Mouse (Mus musculus): Measurements from ENCODE around the gene Gm44511. TPM values are rescaled to one million over a fixed set of nuclear protein-coding genes. Genes with fewer than 3 reads are reported as not detected.
"Not testable (repeated sequence)": the region's sequence is repeated elsewhere in the genome, so short reads cannot be mapped to it uniquely, and the experiment has no call there.

The Gm44511 gene
- polyA plus RNA-seq, 1 experiment from 2014 or later = not detected

DNA sequence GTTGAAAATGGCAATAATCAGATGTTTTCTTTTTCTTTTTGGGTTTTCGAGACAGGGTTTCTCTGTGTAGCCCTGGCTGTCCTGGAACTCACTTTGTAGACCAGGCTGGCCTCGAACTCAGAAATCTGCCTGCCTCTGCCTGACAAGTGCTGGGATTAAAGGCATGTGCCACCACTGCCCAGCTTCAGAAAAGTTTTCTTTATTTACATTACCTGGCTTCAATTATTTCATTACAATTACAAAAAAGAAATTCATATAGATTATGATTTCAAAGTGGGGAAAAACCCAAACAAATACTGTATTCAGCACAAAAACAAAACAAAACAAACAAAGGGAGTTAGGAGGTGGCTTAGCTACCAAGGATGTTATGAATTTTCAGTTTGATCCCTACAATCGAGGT is 14.6 kb upstream of the Gm44511 start:
- not testable (repeated sequence) for H3K36me3 ChIP-seq, H3K9ac ChIP-seq
- WGBS = 80% methylated on average over 3 of the region's 3 CpGs

DNA sequence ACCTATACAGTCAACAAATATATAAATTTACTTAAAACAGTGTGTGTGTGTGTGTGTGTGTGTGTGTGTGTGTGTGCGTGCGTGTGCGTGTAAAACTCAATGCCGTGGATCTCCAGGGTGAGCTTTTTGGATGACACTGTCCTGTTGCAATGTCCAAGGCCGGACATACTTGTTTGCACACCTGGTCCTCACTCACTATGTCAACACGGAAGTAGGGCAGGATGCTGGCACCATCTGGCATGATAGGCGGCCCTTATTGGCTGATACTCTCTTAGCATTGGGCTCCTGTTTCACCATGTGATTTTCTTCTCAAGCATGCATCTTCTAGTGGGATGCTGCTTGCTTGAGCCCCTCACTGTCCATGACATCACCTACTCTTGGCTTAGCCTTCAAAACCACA is 13.8 kb upstream of the Gm44511 start:
- Histone ChIP-seq H3K4me2 (peak overlapping the region; percentile 89), H3K9ac (peak overlapping the region; percentile 94; the same call in 1 of the 2 replicates), H3K27me3 (replicated peaks) (no peaks in the 10 kb centered on the region), H3K36me3 (no peaks in the 10 kb centered on the region), H3K9me3 (no peaks in the 10 kb centered on the region), H3K4me1 (peaks cover 29% of the 10 kb centered on the region), H3K27ac (replicated peaks) (peak overlapping the region; percentile 92; the same call in 1 of the 2 replicates), H3K4me3 (peak overlapping the region; percentile 70)
- 59% methylated on average over 7 of the region's 7 CpGs for WGBS
- no peak for ATAC-seq (ENCODE audit: extremely low read depth, insufficient number of reproducible peaks, low FRiP score, low TSS enrichment)

More for the DNA sequence above, 14.6 kb upstream of the Gm44511 start:
- H3K27me3 ChIP-seq (replicated peaks); H3K9me3 ChIP-seq; H3K4me2 ChIP-seq; H3K4me3 ChIP-seq; H3K27ac ChIP-seq (replicated peaks); ATAC-seq (ENCODE audit: extremely low read depth, insufficient number of reproducible peaks, low FRiP score, low TSS enrichment): not testable (repeated sequence)
- H3K4me1 ChIP-seq = peaks cover 34% of the 10 kb centered on the region

DNA sequence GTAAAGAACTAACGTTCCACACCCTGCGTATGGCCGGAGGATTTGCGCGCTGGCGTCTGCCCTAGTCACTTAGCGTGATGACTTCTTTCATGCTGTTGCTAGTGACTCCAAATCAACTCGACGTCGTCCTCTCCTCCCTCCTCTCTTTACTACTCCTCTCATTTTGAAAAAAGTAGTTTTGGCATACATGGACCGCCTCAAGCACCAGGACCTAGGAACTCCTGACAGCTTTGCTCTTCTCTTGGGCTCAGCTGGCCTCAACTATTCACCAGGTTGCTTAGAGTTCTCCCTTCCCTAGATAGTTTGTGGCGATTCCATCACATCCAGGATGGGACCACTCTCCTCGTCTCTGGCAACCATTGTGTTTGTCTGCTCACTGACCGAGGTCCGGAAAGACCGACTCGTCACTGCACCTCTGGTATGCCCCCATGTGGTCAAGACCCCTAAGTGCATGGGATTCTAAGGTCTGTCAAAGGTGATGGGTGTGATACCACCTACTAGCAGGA is 13.2 kb upstream of the Gm44511 start:
- ATAC-seq (ENCODE audit: extremely low read depth, insufficient number of reproducible peaks, low FRiP score, low TSS enrichment) = peak; percentile 27; the same call in 1 of the 2 replicates
- Histone ChIP-seq H3K27me3 (replicated peaks) (no peaks in the 10 kb centered on the region), H3K4me2 (peak overlapping the region; percentile 89), H3K9ac (peak overlapping the region; percentile 94), H3K9me3 (no peaks in the 10 kb centered on the region), H3K27ac (replicated peaks) (peak overlapping the region; percentile 92), H3K4me3 (peak overlapping the region; percentile 70), H3K36me3 (no peaks in the 10 kb centered on the region), H3K4me1 (peaks cover 29% of the 10 kb centered on the region)
- under 1% methylated on average over 17 of the region's 17 CpGs for WGBS

DNA sequence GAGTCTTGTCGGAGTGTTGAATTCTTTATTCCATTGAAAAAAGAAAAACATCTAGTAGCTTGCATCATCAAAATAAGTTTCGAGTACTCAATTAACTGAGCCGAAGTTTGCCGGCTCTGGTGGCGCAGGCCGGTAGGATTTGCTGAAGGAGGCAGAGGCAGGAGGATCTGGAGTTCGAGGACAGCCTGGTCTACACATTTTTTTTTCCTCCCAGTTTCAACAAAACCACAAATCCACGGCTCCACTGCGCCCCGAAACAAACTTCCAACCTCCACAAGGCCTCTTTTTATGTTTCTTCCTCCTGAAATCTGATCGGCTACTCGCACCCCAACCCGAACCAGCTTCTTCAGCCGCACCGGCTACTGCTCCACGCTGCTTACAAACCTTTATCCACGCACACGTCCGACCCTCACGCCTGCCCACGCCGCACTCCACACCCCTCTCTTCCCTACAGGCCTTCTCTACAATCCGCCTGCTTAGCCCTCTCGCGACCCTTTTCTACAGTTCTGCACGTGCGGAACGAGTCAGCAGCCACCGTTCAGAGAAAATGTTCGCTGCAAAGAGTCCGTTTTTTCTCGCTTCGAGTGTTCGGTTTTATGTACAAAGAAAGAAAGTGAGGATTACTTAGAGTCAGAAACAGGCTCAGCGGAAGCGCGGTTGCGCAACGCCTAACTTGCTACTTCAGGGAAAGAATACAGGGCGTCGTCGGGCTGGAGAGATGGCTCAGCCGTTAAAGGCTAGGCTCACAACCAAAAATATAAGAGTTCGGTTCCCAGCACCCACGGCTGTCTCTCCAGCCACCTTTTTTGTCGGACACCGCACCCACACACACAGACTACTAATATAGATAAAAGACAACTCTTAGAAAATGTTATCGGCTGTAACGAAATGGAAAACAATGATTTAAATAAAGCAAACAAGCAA is 12.5 kb upstream of the Gm44511 start:
- under 1% methylated on average over 49 of the region's 49 CpGs for WGBS

DNA sequence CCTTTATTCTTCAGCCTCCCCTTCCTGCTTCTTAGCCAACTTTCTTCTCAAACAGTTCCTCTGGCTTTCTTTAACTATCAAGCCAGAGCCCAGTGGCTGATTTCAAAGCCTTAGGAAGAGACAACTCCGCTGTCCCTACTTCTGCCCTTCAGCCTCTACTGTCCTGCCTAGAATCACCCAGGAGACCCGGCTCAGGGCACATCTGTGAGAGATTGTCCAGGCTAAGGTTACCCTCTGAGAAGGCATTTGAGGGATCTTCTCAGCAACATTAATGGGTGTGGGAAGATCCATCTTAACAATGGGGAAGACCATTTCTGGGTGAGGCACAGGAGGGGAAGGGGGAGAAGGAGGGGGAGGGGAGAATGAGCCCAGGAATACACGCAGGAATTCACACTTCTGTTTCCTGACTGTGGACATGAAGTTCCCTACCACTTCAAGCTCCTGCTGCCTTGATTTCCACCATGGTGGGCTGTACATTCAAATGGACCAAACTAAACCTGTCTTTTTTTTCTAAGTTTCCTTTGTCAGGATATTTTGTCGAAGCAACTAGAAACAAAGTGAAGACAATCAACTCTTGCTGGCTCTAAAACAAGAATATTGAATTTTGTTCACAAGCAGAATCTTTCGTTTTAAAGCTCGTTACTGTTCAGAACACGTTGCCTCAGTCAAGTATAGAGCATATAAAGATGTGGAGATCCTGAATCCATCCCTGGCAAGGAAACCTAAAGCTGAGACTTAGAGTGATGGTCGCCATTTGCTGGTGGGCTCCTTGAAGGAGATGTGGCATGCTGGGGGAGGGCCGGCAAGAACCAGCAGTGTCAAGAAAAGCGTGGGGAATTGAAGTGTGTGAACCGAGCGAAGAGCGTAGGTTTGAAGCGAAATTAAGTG is 11.6 kb upstream of the Gm44511 start:
- 2% methylated on average over 14 of the region's 14 CpGs for WGBS
- peak overlapping the region; percentile 70 for H3K4me3 ChIP-seq
- H3K9ac ChIP-seq = peak overlapping the region; percentile 81
- no peak for ATAC-seq (ENCODE audit: extremely low read depth, insufficient number of reproducible peaks, low FRiP score, low TSS enrichment)
- peaks cover 25% of the 10 kb centered on the region for H3K4me1 ChIP-seq
- no peaks in the 10 kb centered on the region for H3K9me3 ChIP-seq
- peak overlapping the region; percentile 70 for H3K27ac ChIP-seq (replicated peaks)
- no peaks in the 10 kb centered on the region for H3K36me3 ChIP-seq
- H3K27me3 ChIP-seq (replicated peaks) = no peaks in the 10 kb centered on the region
- H3K4me2 ChIP-seq = peak overlapping the region; percentile 89

More for the DNA sequence above, 12.5 kb upstream of the Gm44511 start:
- Histone ChIP-seq H3K27me3 (replicated peaks) (no peaks in the 10 kb centered on the region), H3K27ac (replicated peaks) (peak overlapping the region; percentile 92), H3K4me1 (peaks cover 25% of the 10 kb centered on the region), H3K9me3 (no peaks in the 10 kb centered on the region), H3K4me3 (peak overlapping the region; percentile 70), H3K36me3 (no peaks in the 10 kb centered on the region), H3K9ac (peak overlapping the region; percentile 94), H3K4me2 (peak overlapping the region; percentile 89)
- ATAC-seq (ENCODE audit: extremely low read depth, insufficient number of reproducible peaks, low FRiP score, low TSS enrichment) = peak; percentile 56; the same call in 1 of the 2 replicates

DNA sequence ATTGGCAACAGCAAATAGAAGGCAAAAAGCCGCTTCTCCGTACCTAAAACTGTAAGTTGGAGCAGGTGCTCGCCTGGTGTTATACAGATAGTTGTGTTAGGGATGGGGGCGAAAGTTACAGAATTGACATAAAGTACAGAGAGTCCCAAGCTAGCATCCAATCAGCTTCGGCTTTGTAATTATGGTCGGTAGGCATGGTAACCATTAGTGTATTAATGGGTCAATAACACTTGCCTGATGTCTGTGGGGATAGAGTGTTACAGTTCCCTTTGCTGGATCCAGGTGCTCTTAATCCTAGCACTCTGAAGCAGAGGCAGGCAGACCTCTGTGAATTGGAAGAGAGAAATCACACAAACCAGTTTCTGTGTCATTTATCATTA is 10.8 kb upstream of the Gm44511 start:
- Histone ChIP-seq H3K36me3 (no peaks in the 10 kb centered on the region), H3K9me3 (no peaks in the 10 kb centered on the region), H3K4me2 (peak overlapping the region; percentile 89), H3K9ac (peak overlapping the region; percentile 81; the same call in 1 of the 2 replicates), H3K27me3 (replicated peaks) (no peaks in the 10 kb centered on the region), H3K4me3 (peak overlapping the region; percentile 70), H3K4me1 (peaks cover 20% of the 10 kb centered on the region), H3K27ac (replicated peaks) (peak overlapping the region; percentile 70; the same call in 1 of the 2 replicates)
- WGBS = 83% methylated on average over 6 of the region's 6 CpGs
- no peak for ATAC-seq (ENCODE audit: extremely low read depth, insufficient number of reproducible peaks, low FRiP score, low TSS enrichment)

DNA sequence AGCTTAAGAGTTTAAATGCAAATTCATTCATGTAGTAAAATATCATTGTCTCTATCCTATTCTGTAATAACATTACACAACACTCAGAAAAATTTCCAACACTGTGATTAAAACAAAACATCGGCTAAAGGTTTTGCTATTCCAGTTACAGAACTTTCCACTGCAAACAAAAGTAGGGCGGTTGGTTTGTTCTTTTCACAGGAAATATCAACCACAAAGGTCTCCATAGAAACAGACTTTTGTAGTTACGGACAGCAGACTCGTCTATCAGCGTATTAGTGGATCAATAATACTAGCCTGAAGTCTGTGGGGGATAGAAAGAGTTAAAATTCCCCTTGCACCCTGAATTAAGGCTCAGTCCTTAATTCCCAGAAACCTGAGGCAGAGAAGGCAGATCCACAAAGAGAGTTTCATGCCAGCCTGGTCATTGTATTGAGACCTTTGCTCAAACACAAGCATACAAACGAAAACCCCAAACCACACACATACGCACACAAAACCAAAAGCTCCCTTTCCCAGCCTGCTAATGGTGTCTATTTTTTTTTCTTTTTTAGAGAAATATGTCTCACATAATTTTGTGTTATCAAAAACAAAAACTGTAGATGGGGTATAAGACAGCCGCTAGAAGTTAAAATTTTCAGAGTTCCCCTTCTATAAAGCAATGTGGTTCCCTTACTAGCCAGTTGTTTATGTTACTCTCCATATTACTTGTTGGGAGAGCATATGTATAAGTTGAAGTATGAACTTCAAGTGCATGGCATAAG is 10.3 kb upstream of the Gm44511 start:
- 78% methylated on average over 8 of the region's 8 CpGs for WGBS
- Histone ChIP-seq H3K27me3 (replicated peaks) (no peaks in the 10 kb centered on the region), H3K27ac (replicated peaks) (no peak overlapping the region), H3K9me3 (no peaks in the 10 kb centered on the region), H3K9ac (no peak overlapping the region), H3K4me3 (no peak overlapping the region), H3K4me1 (peaks cover 14% of the 10 kb centered on the region; the same call in 1 of the 2 replicates), H3K4me2 (no peak overlapping the region), H3K36me3 (no peaks in the 10 kb centered on the region)
- ATAC-seq (ENCODE audit: extremely low read depth, insufficient number of reproducible peaks, low FRiP score, low TSS enrichment) = no peak

DNA sequence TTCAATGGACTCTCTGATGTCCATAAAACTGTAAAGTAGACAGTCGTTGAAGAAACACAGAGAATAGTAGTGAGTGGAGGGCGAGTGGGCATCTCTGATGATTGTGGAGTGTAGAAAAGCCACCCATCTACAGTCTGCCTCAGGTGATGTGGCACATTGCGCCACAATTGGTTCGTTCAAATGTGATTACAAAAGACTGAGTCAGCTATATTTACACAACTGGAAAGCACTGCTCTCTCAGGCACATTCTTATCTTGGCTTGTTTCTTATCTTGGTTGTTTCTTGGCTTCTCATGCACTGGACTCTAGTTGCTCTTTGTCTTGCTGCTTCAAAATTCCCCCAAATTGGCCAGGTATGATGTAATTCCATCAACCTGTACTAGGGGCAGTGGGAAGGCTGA is 9.5 kb upstream of the Gm44511 start:
- WGBS = 67% methylated on average over 4 of the region's 4 CpGs
- no peaks in the 10 kb centered on the region for H3K27me3 ChIP-seq (replicated peaks)

DNA sequence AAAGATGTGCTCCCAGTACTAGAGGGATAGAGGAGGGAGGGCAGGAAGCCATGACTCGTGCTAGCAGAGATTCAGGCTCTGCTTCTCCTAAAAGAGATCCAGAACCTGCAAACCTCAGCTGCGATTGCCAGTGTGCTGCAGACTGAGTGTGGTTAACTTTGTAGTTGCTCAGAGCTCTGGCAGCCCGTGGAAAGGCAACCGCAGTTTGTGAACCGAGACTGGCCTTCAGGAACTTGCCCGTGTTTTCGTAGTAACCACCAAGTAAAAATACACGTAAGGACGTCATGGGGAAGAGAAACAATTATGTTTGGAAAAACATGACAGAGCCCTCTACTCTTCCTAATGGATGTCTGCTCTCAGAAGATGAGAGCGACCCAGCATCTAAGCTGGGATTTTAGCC is 6.9 kb upstream of the Gm44511 start:
- H3K9me3 ChIP-seq = no peaks in the 10 kb centered on the region
- H3K4me3 ChIP-seq = no peak overlapping the region
- no peak overlapping the region for H3K27ac ChIP-seq (replicated peaks)
- no peaks in the 10 kb centered on the region for H3K36me3 ChIP-seq
- H3K4me1 ChIP-seq = peaks cover 8% of the 10 kb centered on the region; the same call in 1 of the 2 replicates
- H3K9ac ChIP-seq = no peak overlapping the region
- H3K27me3 ChIP-seq (replicated peaks) = no peaks in the 10 kb centered on the region
- WGBS = 80% methylated on average over 10 of the region's 10 CpGs
- H3K4me2 ChIP-seq = no peak overlapping the region
- ATAC-seq (ENCODE audit: extremely low read depth, insufficient number of reproducible peaks, low FRiP score, low TSS enrichment) = no peak

More for the DNA sequence above, 9.5 kb upstream of the Gm44511 start:
- Histone ChIP-seq H3K4me3 (no peak overlapping the region), H3K9ac (no peak overlapping the region), H3K36me3 (no peaks in the 10 kb centered on the region), H3K9me3 (no peaks in the 10 kb centered on the region), H3K4me1 (peaks cover 14% of the 10 kb centered on the region; the same call in 1 of the 2 replicates), H3K4me2 (no peak overlapping the region), H3K27ac (replicated peaks) (no peak overlapping the region)
- no peak for ATAC-seq (ENCODE audit: extremely low read depth, insufficient number of reproducible peaks, low FRiP score, low TSS enrichment)

DNA sequence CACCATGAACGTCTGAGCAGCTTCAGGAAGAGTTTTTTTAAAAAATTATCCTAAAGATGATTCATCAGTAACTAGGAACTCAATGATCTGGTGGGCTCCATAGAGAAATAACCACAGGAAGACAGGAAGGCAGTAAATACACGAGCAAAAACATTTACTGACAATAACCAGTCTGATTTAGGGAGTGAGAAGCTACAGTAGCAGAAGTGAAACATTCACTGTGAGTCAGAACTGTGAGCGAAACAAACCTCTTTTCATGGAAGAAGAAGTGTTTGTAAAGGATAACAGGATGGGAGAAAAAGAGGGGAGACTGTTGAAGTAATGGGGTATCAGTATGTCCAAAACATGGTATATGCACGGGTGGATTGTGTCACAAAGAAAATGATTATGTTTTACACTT is 3.7 kb upstream of the Gm44511 start:
- no peak for ATAC-seq (ENCODE audit: extremely low read depth, insufficient number of reproducible peaks, low FRiP score, low TSS enrichment)

More for the DNA sequence above, 3.7 kb upstream of the Gm44511 start:
- Histone ChIP-seq H3K27ac (replicated peaks) (no peak overlapping the region), H3K4me1 (no peaks in the 10 kb centered on the region), H3K4me2 (no peak overlapping the region), H3K27me3 (replicated peaks) (no peaks in the 10 kb centered on the region), H3K4me3 (no peak overlapping the region), H3K9ac (no peak overlapping the region), H3K9me3 (no peaks in the 10 kb centered on the region), H3K36me3 (no peaks in the 10 kb centered on the region)
- 55% methylated on average over 4 of the region's 4 CpGs for WGBS
